Mouse (Mus musculus): ENCODE results near the gene Atp2b2. TPM values are rescaled to one million over a fixed set of nuclear protein-coding genes. Genes with fewer than 3 reads are reported as not detected.

Gene Atp2b2
- polyA plus RNA-seq, 1 experiment from 2014 or later: 34.2 TPM

- no peak for DNase-seq (ENCODE audit: low spot score)
Observed at GRCm38 (mm10) chr6:113849819-113850218, 192.6 kb downstream of the Atp2b2 start.

GRCm38 (mm10) chr6:113848655-113849054, 193.8 kb downstream of the Atp2b2 start:
- H3K27me3 ChIP-seq (ENCODE audit: control insufficient read depth, insufficient read depth, low read length): no peaks in the 10 kb centered on the region
- ATAC-seq (ENCODE audit: low FRiP score): no peak
- H3K4me3 ChIP-seq (replicated peaks; ENCODE audit: low read length): no peak overlapping the region
- H3K4me1 ChIP-seq (replicated peaks; ENCODE audit: control insufficient read depth, insufficient read depth, low read length): no peaks in the 10 kb centered on the region
- no peak overlapping the region for H3K9ac ChIP-seq
- H3K36me3 ChIP-seq (replicated peaks; ENCODE audit: control insufficient read depth, insufficient read depth): no peaks in the 10 kb centered on the region
- H3K27ac ChIP-seq: no peak overlapping the region
- WGBS: 79% methylated on average over 2 of the region's 2 CpGs
- no peaks in the 10 kb centered on the region for H3K9me3 ChIP-seq (ENCODE audit: control insufficient read depth, low read length)
- H3K4me2 ChIP-seq (replicated peaks): no peak overlapping the region
- DNase-seq (ENCODE audit: low spot score): no peak

More at GRCm38 (mm10) chr6:113849819-113850218, 192.6 kb downstream of the Atp2b2 start:
- Histone ChIP-seq H3K4me2 (replicated peaks) (no peak overlapping the region), H3K36me3 (replicated peaks; ENCODE audit: control insufficient read depth, insufficient read depth) (no peaks in the 10 kb centered on the region), H3K9me3 (ENCODE audit: control insufficient read depth, low read length) (no peaks in the 10 kb centered on the region), H3K4me3 (replicated peaks; ENCODE audit: low read length) (no peak overlapping the region), H3K27me3 (ENCODE audit: control insufficient read depth, insufficient read depth, low read length) (no peaks in the 10 kb centered on the region), H3K4me1 (replicated peaks; ENCODE audit: control insufficient read depth, insufficient read depth, low read length) (no peaks in the 10 kb centered on the region), H3K9ac (no peak overlapping the region), H3K27ac (no peak overlapping the region)
- 93% methylated on average over 3 of the region's 3 CpGs for WGBS
- no peak for ATAC-seq (ENCODE audit: low FRiP score)

GRCm38 (mm10) chr6:113847092-113847491, 195.3 kb downstream of the Atp2b2 start:
- Histone ChIP-seq H3K9me3 (ENCODE audit: control insufficient read depth, low read length) (no peaks in the 10 kb centered on the region), H3K4me1 (replicated peaks; ENCODE audit: control insufficient read depth, insufficient read depth, low read length) (no peaks in the 10 kb centered on the region), H3K4me2 (replicated peaks) (no peak overlapping the region), H3K9ac (no peak overlapping the region), H3K27ac (no peak overlapping the region), H3K36me3 (replicated peaks; ENCODE audit: control insufficient read depth, insufficient read depth) (peaks cover 4% of the 10 kb centered on the region; the same call in 1 of the 2 replicates), H3K4me3 (replicated peaks; ENCODE audit: low read length) (no peak overlapping the region), H3K27me3 (ENCODE audit: control insufficient read depth, insufficient read depth, low read length) (no peaks in the 10 kb centered on the region)
- 87% methylated on average over 2 of the region's 2 CpGs for WGBS
- no peak for DNase-seq (ENCODE audit: low spot score)
- no peak for ATAC-seq (ENCODE audit: low FRiP score)

- WGBS: 15% methylated on average over 3 of the region's 3 CpGs
Observed at GRCm38 (mm10) chr6:113843248-113843647, 199.2 kb downstream of the Atp2b2 start.

GRCm38 (mm10) chr6:113838493-113838892, 203.9 kb downstream of the Atp2b2 start:
- H3K36me3 ChIP-seq (replicated peaks; ENCODE audit: control insufficient read depth, insufficient read depth): peaks cover 16% of the 10 kb centered on the region
- no peak overlapping the region for H3K4me3 ChIP-seq (replicated peaks; ENCODE audit: low read length)
- H3K4me1 ChIP-seq (replicated peaks; ENCODE audit: control insufficient read depth, insufficient read depth, low read length): no peaks in the 10 kb centered on the region
- DNase-seq (ENCODE audit: low spot score) (no peak), ATAC-seq (ENCODE audit: low FRiP score) (no peak)
- no peak overlapping the region for H3K27ac ChIP-seq
- WGBS: 55% methylated on average over 1 of the region's 1 CpGs
- H3K9ac ChIP-seq: no peak overlapping the region
- H3K9me3 ChIP-seq (ENCODE audit: control insufficient read depth, low read length): no peaks in the 10 kb centered on the region
- no peaks in the 10 kb centered on the region for H3K27me3 ChIP-seq (ENCODE audit: control insufficient read depth, insufficient read depth, low read length)
- H3K4me2 ChIP-seq (replicated peaks): no peak overlapping the region

More at GRCm38 (mm10) chr6:113843248-113843647, 199.2 kb downstream of the Atp2b2 start:
- DNase-seq (ENCODE audit: low spot score) (no peak), ATAC-seq (ENCODE audit: low FRiP score) (no peak)
- H3K9ac ChIP-seq: no peak overlapping the region
- no peak overlapping the region for H3K4me3 ChIP-seq (replicated peaks; ENCODE audit: low read length)
- H3K27me3 ChIP-seq (ENCODE audit: control insufficient read depth, insufficient read depth, low read length): no peaks in the 10 kb centered on the region
- no peaks in the 10 kb centered on the region for H3K9me3 ChIP-seq (ENCODE audit: control insufficient read depth, low read length)
- H3K36me3 ChIP-seq (replicated peaks; ENCODE audit: control insufficient read depth, insufficient read depth): peaks cover 16% of the 10 kb centered on the region
- H3K4me2 ChIP-seq (replicated peaks): no peak overlapping the region
- no peaks in the 10 kb centered on the region for H3K4me1 ChIP-seq (replicated peaks; ENCODE audit: control insufficient read depth, insufficient read depth, low read length)
- H3K27ac ChIP-seq: no peak overlapping the region

- Histone ChIP-seq H3K9me3 (ENCODE audit: control insufficient read depth, low read length) (no peaks in the 10 kb centered on the region), H3K9ac (no peak overlapping the region), H3K4me3 (replicated peaks; ENCODE audit: low read length) (no peak overlapping the region), H3K4me2 (replicated peaks) (no peak overlapping the region), H3K36me3 (replicated peaks; ENCODE audit: control insufficient read depth, insufficient read depth) (peaks cover 19% of the 10 kb centered on the region), H3K4me1 (replicated peaks; ENCODE audit: control insufficient read depth, insufficient read depth, low read length) (no peaks in the 10 kb centered on the region), H3K27ac (no peak overlapping the region), H3K27me3 (ENCODE audit: control insufficient read depth, insufficient read depth, low read length) (no peaks in the 10 kb centered on the region)
- DNase-seq (ENCODE audit: low spot score) (no peak), ATAC-seq (ENCODE audit: low FRiP score) (no peak)
- WGBS: 71% methylated on average over 2 of the region's 2 CpGs
Observed at GRCm38 (mm10) chr6:113837740-113838139, 204.7 kb downstream of the Atp2b2 start.

GRCm38 (mm10) chr6:113836545-113836944, 205.9 kb downstream of the Atp2b2 start:
- no peak overlapping the region for H3K9ac ChIP-seq
- H3K27me3 ChIP-seq (ENCODE audit: control insufficient read depth, insufficient read depth, low read length): no peaks in the 10 kb centered on the region
- DNase-seq (ENCODE audit: low spot score): no peak
- H3K27ac ChIP-seq: no peak overlapping the region
- no peaks in the 10 kb centered on the region for H3K9me3 ChIP-seq (ENCODE audit: control insufficient read depth, low read length)
- no peak overlapping the region for H3K4me2 ChIP-seq (replicated peaks)
- peaks cover 9% of the 10 kb centered on the region; the same call in 1 of the 2 replicates for H3K36me3 ChIP-seq (replicated peaks; ENCODE audit: control insufficient read depth, insufficient read depth)
- no peaks in the 10 kb centered on the region for H3K4me1 ChIP-seq (replicated peaks; ENCODE audit: control insufficient read depth, insufficient read depth, low read length)
- ATAC-seq (ENCODE audit: low FRiP score): no peak
- 54% methylated on average over 3 of the region's 3 CpGs for WGBS
- no peak overlapping the region for H3K4me3 ChIP-seq (replicated peaks; ENCODE audit: low read length)

- Histone ChIP-seq H3K4me1 (replicated peaks; ENCODE audit: control insufficient read depth, insufficient read depth, low read length) (0 out of 2 replicates have a peak, but pooled peaks cover 7% of the 10 kb centered on the region), H3K4me2 (replicated peaks) (no peak overlapping the region), H3K27me3 (ENCODE audit: control insufficient read depth, insufficient read depth, low read length) (no peaks in the 10 kb centered on the region), H3K9me3 (ENCODE audit: control insufficient read depth, low read length) (no peaks in the 10 kb centered on the region), H3K9ac (no peak overlapping the region), H3K4me3 (replicated peaks; ENCODE audit: low read length) (no peak overlapping the region), H3K36me3 (replicated peaks; ENCODE audit: control insufficient read depth, insufficient read depth) (0 out of 2 replicates have a peak, but pooled peaks cover 3% of the 10 kb centered on the region), H3K27ac (no peak overlapping the region)
- WGBS: 98% methylated on average over 2 of the region's 2 CpGs
- ATAC-seq (ENCODE audit: low FRiP score): no peak
- DNase-seq (ENCODE audit: low spot score): no peak
Observed at GRCm38 (mm10) chr6:113830463-113830862, 211.9 kb downstream of the Atp2b2 start.

- DNase-seq (ENCODE audit: low spot score) (no peak), ATAC-seq (ENCODE audit: low FRiP score) (no peak)
- Histone ChIP-seq H3K27me3 (ENCODE audit: control insufficient read depth, insufficient read depth, low read length) (no peaks in the 10 kb centered on the region), H3K4me2 (replicated peaks) (no peak overlapping the region), H3K9me3 (ENCODE audit: control insufficient read depth, low read length) (no peaks in the 10 kb centered on the region), H3K9ac (no peak overlapping the region), H3K4me1 (replicated peaks; ENCODE audit: control insufficient read depth, insufficient read depth, low read length) (0 out of 2 replicates have a peak, but pooled peaks cover 7% of the 10 kb centered on the region), H3K4me3 (replicated peaks; ENCODE audit: low read length) (no peak overlapping the region), H3K27ac (no peak overlapping the region), H3K36me3 (replicated peaks; ENCODE audit: control insufficient read depth, insufficient read depth) (no peaks in the 10 kb centered on the region)
- WGBS: 83% methylated on average over 4 of the region's 4 CpGs
Observed at GRCm38 (mm10) chr6:113827309-113827708, 215.1 kb downstream of the Atp2b2 start.

- DNase-seq (ENCODE audit: low spot score) (peak; percentile 37), ATAC-seq (ENCODE audit: low FRiP score) (no peak)
- H3K9me3 ChIP-seq (ENCODE audit: control insufficient read depth, low read length): no peaks in the 10 kb centered on the region
- 37% methylated on average over 7 of the region's 7 CpGs for WGBS
- H3K36me3 ChIP-seq (replicated peaks; ENCODE audit: control insufficient read depth, insufficient read depth): no peaks in the 10 kb centered on the region
- no peak overlapping the region for H3K9ac ChIP-seq
- 0 out of 2 replicates have a peak, but pooled peaks cover 7% of the 10 kb centered on the region for H3K4me1 ChIP-seq (replicated peaks; ENCODE audit: control insufficient read depth, insufficient read depth, low read length)
- H3K27ac ChIP-seq: no peak overlapping the region
- H3K4me2 ChIP-seq (replicated peaks): no peak overlapping the region
- H3K4me3 ChIP-seq (replicated peaks; ENCODE audit: low read length): no peak overlapping the region
- H3K27me3 ChIP-seq (ENCODE audit: control insufficient read depth, insufficient read depth, low read length): no peaks in the 10 kb centered on the region
Observed at GRCm38 (mm10) chr6:113822417-113822816, 220.0 kb downstream of the Atp2b2 start.
